Mouse (Mus musculus): ENCODE results near the gene Mrpl49.

GRCm38 (mm10) chr19:6061641-6062302, 4.2 kb upstream of the Mrpl49 start:
- no peak for TF ChIP-seq GATA1 (IDR thresholded peaks at IDR 0.05; ENCODE audit: low read length)
- TF ChIP-seq TAL1 (IDR thresholded peaks at IDR 0.05; ENCODE audit: low read length): no peak

All from erythroblast, embryonic 14.5 days (primary cell).